In genomic region chr10:102056218-102056617, GRCm38 (mm10) we compare ENCODE assay signal across 16 mouse cellular contexts.
"Had no signal": no experiment of that assay in that cellular context is flagged by ENCODE, and none has a peak within 500 bp of the region (broad histone marks: within the 10 kb centered on the region; RNA-seq: fewer than 3 reads in every experiment).

No protein-coding gene starts in this region.

- H3K4me3 ChIP-seq: liver, embryonic 12.5 days; midbrain, embryonic 10.5 days; midbrain, embryonic 12.5 days had no signal

- DNase-seq: lung, adult 18-20 months; lung, embryonic 14.5 days; lung, postnatal 10 days; lung, postnatal 4 days; retina, postnatal 1 day; right cerebral cortex, adult 18-20 months; right cerebral cortex, postnatal 25 days; right cerebral cortex, postnatal 4 days; spleen, adult 18-20 months; thymus, adult 18-20 months; thymus, postnatal 14 days; thymus, postnatal 36 days had no signal

- H3K27ac ChIP-seq: liver, embryonic 12.5 days; liver, embryonic 14.5 days had no signal

- H3K36me3 ChIP-seq: liver, embryonic 12.5 days; midbrain, embryonic 10.5 days; midbrain, embryonic 12.5 days had no signal

- H3K27me3 ChIP-seq: liver, embryonic 12.5 days; midbrain, embryonic 12.5 days had no signal

- H3K9me3 ChIP-seq: liver, embryonic 12.5 days; midbrain, embryonic 10.5 days; midbrain, embryonic 12.5 days had no signal

- H3K4me1 ChIP-seq: liver, embryonic 12.5 days; midbrain, embryonic 12.5 days had no signal

- ATAC-seq: liver, embryonic 12.5 days had no signal

- H3K4me2 ChIP-seq: liver, embryonic 12.5 days; lung, embryonic 14.5 days; midbrain, embryonic 12.5 days had no signal

- H3K9ac ChIP-seq: liver, embryonic 12.5 days; liver, embryonic 14.5 days; lung, embryonic 14.5 days; midbrain, embryonic 12.5 days had no signal
